Mouse (Mus musculus): ENCODE results near the gene Tgfbr3.

The Tgfbr3 gene

DNA sequence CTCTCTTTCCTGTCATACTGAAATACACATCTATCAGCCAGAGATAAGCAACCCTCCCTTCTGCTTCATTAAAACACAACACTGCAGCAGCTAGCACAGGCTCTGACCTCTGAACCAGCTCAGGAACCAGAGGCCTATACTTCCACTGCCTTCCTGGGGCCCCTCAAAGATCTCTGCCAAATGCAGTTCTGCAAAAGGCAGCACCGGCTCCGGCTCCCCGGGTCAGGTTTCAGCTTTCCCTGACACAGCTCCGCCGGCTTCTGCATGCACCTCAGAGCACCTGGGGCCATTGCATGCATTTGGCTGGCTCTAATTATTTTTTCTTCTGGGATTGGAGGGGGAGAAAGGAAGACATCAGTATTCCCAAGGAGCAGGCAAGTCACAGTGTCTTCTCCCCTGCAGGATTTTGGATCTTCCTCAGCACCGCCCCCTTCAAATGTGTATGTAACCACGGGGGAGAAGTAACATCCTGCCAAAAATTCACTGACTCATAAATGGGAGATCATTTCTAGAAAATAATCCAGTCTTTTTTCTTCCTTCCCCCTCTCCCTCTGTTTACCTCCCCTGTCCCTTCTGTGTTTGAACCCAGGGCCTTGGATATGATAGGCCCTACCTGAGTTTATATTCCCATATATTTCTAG lies 178.4 kb downstream of the Tgfbr3 start:
- in situ Hi-C loops (cut with MboI), result no loop called here

DNA sequence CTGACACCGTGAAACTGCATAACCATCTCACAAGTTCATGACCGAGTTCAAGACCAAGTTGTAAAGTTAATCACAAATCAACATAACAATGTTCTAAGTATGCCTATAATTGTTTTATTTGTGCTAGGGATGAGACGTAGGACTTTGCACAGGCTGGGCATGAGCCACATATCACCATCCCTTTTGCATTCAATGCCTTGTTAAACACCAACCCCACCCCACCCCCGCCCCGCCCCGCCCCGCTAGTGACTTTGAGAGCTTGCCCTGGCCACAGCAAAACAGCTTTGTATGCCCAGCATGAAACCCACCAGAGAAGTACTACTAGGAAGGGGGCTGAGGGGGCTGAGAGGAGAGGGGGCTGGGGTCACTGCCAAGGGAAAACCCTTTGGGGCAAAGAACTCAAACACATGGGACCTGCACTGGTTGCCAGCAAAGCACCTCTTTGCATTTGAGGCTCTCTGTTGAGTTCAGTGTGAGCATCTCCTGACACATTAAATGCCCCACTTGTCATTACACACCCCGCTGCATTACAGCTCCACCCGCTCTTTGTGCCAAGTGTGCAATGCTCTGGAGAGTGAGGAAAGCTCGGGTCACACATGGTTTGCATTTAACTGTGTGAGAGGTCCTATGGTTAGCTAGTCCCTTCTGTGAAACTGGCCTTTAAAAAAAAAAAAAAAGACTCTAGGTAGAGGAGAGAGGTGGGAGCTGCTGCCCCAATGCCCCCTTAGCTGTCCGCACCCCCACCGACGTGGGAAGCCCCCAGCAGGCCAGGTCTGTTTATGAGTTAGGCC lies 179.1 kb downstream of the Tgfbr3 start:
- in situ Hi-C loops (cut with MboI), result no loop called here

DNA sequence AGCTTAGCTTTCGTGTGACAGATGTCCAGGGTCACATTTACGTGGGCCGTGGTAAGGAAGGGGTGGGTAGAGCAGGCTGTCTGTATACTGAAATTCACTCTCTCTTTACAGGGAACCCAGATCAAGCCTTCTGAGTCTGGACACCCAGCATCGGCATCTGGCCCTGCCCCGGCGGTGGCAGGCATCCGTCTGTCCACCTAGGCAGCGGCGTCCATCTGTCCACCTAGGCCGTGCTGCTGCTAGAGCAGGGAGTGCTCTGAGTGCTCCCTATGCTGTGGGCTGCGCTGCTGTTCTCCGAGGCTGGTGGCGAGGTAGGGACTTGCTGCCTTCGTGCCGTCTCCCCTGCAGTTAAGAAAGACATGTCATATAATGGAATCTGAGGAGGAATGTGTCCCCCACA lies 180.0 kb downstream of the Tgfbr3 start:
- in situ Hi-C loops (cut with MboI), result no loop called here

DNA sequence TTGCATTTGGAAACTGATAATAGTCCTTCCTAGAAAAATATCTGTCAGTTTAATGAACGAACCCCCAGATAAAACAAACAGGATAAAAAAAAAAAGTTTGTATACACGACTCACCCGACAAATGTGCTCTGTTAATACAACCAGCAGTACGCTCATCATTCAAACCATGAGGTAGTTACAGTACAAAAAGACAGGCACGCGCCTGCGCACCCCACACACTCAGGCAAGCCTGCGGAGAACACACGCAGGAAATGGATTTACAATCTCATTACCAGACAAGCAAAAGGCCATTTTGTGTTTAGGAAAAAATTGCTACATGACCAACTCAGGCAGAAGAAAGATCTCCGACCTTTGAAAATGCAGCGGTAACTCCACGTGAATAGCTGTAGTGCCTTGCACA lies 182.6 kb downstream of the Tgfbr3 start:
- in situ Hi-C loops (cut with MboI), result no loop called here

DNA sequence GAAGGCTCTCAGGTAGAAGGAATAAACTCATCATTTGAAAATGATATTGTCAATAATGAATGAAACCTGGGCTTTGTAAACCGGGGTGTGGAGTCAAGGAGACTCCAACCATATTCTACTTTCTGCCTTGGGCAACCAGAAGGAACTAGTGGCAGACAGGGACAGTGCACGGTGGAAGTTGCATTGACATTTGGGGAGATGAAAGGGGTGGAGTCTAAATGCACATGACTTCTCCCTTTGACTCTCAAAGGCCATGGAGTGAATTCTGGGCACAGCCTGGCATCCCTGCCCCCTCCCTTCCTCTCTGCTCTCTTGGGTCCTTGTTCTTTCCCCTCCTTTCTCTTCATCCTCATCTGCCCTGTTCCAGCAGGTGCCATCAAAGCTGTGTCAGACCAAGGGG lies 183.3 kb downstream of the Tgfbr3 start:
- in situ Hi-C loops (cut with MboI), result no loop called here

DNA sequence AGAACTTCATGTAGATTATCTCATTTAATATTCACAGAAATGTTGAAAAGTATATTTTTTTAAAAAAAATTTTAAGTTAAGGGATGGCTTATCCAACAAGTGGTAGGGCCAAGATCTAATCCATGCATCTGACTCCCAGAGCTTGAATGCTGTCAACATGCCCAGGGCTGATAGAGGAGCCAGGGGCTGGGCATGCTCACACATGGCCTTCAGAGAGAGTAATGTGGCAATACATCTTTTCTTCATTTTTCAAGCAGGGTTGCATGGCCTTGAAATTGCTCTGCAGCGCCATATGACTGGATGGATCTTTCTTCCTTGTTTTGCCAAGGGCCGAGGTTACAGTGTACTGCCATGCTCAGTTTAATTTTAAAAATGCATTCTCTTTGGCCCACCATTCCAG lies 185.8 kb downstream of the Tgfbr3 start:
- in situ Hi-C loops (cut with MboI), result no loop called here

DNA sequence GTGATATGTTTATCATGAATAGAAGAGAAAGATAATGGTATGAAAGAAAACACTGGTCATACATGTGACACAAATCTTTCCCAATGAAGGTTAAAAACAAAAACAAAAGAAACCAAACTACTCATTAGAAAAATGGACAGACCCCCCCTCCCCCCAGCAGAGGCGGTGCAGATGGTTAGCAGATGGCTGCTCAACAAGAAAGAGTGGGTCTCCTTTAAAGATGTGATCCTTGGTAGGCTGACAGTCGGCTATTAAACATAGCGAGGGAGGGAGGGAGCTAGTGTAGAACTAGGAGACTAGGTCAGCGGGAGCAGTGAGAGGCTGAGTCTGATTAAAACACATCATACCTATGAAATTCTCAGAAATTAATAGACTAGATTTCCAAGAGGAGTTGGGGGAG lies 186.5 kb downstream of the Tgfbr3 start:
- in situ Hi-C loops (cut with MboI), result no loop called here

DNA sequence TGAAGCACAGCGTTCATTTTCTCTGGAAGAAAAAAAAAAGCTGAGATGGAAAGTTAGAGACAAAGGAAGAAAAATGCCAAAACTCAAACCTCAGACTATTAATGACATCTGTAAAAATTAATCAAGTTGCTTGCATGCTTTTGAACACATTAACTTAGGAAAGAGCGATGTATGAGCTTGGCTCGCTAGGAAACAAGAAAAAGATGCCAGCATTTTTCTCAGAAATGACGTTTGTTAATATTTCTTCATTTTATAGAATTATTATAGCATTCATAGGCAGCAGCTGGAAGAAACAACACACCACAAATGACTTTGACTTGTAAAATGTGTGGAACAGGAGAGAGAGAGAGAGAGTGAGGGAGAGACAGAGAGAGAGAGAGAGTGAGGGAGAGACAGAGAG lies 187.7 kb downstream of the Tgfbr3 start:
- in situ Hi-C loops (cut with MboI), result no loop called here

DNA sequence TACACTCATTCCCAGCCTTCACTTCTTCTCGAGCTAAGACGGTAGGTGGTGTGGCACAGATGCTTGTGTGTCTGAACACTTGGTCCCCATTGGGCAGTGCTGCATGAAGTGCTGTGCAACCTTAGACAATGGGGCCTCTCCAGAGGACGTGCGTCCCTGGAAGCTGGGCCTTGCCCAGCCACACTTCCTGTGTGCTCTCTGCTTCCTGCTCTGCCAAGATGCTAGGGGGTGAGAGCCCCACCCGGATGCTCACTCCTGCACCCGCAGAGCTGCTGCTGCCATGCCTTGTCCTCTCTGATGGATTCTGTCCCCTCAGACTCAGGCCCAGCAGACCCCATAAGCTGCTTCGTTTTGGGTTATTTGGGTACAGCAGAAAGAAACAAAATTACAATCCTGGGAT lies 188.3 kb downstream of the Tgfbr3 start:
- in situ Hi-C loops (cut with MboI), result no loop called here

DNA sequence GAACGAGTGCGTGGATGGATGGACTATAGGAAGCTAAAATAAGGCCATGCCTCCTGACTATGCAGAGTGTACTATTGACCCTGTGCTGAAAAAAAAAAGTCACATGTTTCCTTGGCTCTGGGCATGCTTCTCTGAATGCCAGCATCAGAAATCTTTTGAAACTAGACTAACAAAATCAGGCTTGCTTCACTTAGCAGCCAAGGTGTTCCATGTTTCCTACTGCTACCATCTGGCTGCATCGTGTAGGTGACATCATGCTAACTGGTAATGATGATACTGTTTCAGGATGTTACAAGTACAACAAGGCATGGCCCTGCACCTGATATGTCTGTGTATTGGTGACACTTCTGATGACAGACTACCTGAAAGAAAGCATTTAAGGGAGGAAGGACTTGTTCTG lies 189.8 kb downstream of the Tgfbr3 start:
- in situ Hi-C loops (cut with MboI), result no loop called here

DNA sequence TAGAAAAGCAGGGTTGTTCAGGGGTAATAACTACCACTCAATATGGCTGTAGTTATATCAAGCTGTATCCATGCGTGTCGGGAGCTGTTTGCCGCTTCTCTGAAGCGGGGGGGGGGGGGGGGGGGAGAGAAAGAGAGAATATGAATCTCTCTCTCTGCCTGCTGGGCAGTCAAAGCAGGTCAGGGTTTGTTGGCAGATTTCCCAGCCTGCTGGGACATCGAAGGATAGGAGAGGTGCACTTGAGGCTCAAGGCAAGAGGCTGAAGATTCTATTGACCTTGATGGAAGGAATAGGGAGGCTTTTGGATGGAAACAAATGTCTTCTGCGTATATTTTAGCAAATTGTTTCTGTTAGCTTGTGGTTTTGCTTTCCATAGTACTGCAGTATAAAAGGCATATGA lies 190.4 kb downstream of the Tgfbr3 start:
- in situ Hi-C loops (cut with MboI), result no loop called here

DNA sequence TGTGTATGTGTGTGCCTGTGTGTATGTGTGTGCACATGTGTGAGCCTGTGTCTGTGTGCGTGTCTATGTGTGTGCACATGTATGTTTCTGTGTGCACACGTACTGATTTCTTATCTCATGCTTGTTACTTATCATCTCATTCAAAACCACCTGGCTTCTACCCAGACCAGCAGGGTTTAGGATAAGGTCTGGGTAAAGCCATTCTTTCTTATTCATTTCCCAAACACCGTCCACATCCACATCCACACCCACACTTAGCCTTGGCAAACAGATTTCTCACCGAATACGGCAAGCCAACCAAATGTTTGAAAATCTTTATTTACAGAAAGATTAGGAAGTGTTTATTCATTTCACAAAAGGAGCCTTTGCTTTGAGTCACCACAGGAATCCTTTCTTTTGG lies 191.4 kb downstream of the Tgfbr3 start:
- in situ Hi-C loops (cut with MboI), result no loop called here

DNA sequence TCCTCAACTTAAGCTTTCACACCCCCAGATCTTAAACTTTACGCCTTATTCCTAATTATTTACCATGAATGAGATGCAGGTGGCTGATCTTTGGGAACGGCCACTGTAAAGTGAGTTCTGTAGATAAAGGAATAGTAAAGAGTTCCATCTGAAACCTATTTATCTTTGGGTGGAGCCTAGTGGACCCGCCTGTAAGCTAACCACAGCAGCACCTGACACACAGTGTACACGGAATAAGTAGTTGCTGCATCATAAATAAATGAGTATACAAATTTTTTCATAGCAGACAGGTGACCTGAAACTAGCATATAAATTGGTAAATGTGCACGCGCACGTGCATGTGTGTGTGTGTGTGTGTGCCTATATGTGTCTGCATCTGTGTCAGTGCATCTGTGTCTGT lies 192.1 kb downstream of the Tgfbr3 start:
- in situ Hi-C loops (cut with MboI), result no loop called here

DNA sequence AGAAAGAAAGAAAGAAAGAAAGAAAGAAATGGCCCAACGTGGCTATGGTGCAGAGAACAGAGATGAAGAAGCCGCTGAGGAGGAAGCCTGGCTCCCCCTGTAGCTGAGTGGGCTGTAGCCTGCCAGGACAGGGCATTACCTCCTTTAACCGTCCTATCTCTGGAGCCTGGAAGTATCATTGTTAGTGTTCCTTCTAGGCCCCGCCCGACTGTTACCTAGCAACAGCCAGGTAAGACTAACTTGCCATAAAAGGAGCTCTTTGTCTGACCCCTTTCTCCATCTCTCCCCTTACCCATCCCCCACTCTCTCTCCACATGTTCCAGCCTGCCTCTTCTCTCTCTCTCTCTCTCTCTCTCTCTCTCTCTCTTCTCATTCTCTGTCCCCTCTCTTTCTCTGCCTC lies 195.2 kb downstream of the Tgfbr3 start:
- in situ Hi-C loops (cut with MboI), result no loop called here

DNA sequence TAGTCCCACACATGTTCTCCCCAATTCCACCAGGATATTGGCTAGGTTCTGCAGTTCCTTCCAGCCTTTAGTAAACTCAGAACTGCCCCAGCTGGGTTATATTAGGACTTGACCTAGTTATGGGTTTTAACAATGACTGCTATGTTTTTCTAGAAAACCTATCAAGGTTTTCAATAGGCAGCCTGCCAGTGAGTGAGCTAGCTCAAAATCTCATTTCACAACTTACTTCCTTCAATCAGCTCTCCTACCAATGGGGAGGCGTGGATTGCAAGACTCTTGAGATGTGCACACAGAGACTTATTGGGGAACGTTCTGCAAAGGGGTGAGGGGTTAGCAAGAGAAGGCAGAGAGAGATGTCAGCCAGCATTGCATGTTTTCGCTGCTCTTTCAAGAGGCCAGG lies 196.2 kb downstream of the Tgfbr3 start:
- in situ Hi-C loops (cut with MboI), result no loop called here

DNA sequence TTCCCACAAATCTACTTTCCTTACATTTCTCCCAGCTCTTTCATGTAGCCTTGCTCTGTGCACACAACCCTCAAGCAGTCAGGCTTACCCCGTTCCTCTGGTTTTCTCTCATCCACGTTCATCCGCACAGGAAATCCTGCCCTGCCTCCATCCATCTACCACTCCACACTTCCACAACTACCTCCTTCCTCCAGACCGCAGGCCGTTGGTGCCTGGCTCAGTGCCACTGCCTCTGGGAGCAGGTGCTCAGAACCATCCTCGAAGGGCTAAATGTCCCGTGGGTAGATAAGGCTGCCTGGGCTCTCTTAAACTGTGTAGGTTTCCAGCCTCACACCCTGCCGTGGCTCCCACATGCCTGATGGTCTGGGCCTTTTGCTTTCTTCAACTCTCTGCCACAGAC lies 197.3 kb downstream of the Tgfbr3 start:
- in situ Hi-C loops (cut with MboI), result no loop called here

DNA sequence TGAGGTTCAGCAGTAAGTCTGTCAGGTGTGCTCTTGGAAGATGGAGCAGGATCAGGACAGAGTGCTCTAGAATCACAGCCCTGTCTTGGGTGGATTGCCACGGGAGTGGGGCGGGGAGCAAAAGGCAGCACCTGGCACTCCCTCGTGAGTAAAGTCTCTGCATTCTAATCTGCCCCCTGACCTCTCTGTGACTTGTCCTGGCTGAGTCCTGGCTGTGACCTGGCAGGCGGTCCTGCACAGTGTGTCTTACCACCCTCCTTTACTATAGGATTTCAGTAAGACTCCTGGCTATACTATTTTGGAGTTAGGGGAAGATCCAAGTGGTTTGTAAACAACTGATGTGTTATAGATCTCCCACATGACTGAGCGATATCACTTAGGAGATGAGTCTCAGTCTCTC lies 199.5 kb downstream of the Tgfbr3 start:
- in situ Hi-C loops (cut with MboI), result no loop called here

DNA sequence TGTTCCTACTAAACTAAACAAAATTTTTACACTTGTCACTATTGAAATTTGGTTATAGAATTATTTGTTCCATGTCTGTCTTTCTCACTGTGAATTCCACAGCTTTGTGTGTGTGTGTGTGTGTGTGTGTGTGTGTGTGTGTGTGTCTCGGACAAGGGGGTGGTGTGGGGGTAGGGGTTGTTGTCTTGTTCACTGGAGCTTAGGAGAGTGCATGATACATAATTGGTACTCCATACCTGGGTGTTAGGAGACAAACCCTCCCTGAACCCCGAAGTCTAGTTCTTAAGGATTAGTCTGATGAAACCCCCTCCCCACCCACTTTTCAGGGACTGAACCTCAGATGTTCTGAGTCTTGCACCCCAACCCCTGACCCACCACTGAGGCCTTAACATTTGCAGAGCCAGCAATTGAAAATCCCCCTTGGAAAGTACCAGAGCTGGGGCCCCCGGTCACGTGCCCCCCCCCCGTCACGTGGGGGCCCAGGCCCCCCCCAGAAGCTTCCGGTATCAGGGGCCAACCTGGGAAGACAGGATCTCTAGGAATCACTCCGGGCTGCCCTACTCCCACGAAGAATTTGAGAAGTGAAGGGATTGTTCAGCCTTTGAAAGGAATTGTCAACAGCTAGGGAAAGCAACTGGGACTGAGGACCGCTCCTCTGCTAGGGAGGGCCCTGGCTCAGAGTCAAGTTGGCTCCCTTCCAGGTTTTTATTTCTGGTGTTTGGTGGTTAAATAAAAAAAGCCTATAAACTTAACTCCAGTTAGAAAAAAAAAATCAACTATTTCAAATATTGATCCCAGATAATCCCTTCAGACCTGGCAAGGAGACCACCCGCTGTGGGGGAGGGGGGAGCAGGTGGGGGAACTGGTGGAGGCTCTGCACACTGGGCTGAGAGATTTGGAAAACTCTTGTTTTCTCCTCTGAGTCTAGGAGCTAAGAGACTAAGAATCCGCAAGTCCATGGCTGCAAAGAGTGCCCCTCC lies 201.3 kb downstream of the Tgfbr3 start:
- in situ Hi-C loops (cut with MboI), result no loop called here

DNA sequence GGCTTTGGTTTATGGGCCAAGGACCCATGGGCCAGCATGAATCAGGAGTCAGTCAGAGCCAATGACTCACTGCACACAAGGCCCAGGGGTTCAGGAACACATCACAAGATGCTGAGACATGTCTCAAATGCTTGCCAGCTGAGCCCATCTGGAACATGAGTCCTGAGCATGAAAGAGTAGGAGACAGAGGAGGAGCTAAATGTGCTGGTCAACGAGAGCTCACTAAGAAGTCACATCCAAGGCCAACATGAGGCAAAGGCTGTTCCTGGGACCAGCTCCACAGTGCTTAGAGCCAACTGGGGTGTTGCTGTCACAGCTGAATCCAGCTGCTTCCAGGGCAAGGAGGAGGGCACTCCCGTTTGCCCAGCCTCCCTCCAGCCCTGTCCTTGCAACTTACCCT lies 202.1 kb downstream of the Tgfbr3 start:
- in situ Hi-C loops (cut with MboI), result no loop called here

DNA sequence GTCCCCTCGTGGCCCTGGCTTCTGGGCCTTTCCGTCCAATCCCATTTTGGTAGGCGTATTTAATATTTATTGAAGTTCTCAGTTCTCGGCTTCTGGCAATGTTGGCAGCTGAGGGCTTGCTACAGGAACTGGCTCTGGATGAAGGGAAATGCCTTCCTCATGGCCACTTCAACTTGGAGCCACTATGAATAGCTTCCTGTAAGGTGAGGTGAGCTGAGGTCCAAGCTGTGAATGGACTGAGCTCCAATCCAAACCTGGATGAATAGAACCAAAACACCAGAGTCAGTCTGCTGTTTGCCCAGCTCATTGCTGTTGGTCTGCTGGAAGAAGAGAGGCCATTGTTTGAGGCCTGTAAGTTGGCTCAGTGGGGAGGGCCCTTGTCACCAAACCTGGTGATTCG lies 203.3 kb downstream of the Tgfbr3 start:
- in situ Hi-C loops (cut with MboI), result no loop called here

DNA sequence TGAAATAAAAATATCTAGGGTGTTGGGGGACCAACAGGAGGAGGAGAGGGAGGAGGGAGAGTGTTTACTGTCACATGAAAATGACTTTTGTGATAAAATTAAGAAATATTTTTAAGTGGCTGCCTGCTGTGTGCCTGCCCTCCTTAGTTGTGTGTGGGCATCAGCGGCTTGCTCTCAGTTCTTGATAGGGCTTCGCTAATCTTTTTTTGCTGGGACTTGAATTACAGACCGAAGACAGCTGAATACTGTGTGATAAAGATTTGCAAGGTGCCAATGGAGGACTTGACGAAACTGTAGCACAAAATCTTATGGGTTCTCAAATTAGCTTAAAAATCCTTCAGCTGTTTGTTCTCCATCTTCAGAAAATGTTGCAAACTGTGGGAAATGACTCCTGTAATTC lies 205.0 kb downstream of the Tgfbr3 start:
- in situ Hi-C loops (cut with MboI), result no loop called here

DNA sequence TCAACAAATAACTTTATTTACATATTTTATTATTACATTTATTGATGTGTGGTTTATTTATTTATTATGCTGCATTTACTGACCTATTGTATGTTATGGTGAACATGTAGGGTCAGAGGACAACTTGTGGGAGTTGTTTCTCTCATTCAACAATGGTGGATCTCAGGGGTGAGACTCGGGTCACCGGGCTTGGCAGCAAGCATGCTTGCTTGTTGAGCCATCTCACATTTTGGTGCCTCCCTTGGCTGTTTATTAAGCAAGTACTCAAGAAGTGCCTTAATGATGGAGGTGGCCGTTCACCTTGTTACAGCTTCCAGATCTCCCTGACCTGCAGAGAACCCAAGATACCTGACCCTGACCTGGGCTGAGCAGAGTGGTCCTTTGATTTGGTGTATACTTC lies 207.4 kb downstream of the Tgfbr3 start:
- in situ Hi-C loops (cut with MboI), result no loop called here

Data from mature B cell (primary cell).